Mouse (Mus musculus) CD4-positive helper T cell, adult 2 months (primary cell): ENCODE results near the gene Hist1h2ak.

Source experiments
- DNase-seq: peaks from one replicate; pipeline ENCODE4 v3.0.0-alpha.2; 2012; ENCODE audit warnings: low read depth, missing footprints, low spot score

Hist1h2ak gene

DNA sequence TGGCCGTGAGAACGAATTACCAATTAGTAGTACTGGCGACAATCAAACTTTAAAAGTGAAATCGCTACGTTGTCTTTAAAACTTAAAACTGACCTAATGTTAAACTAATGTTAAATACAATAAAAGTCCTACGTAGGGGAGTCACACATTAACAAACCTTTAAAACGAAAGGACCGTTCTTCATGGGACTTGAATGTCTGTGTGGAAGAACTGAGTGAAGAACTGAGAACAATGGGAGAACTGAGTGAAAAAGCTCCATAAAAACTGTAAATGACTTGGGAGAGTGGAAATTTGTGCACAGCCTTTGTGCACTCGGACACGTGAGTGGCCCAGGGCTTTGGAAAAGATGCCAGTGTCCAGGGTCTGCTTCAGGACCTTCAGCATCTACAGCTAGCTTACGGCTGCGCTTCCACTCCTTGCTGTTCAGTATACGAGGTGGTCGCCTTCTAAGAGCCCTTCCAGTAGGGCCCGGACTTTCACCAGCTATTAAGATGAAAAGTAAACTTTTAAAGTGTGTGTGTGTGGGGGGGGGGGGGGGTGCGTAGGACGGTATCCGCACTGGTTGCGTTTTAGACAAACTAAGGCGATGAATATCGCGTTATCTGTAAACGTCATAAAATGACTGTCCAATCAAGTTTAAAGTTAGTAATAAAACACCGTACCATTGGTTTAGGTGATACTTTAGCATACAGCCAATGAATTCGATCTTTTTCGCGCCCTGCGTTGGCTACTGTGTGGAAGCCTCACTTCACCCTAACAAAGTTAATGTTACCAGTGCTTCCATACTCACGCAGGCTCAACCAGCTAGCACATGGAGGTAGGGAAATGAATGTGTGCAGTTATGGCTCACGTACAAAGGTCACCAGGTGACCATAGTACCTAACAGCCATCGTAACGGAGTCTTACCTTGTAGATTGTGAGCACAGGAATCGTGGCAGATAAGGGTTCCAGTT is 25.5 kb upstream of the Hist1h2ak start:
- peak; percentile 95 for DNase-seq

DNA sequence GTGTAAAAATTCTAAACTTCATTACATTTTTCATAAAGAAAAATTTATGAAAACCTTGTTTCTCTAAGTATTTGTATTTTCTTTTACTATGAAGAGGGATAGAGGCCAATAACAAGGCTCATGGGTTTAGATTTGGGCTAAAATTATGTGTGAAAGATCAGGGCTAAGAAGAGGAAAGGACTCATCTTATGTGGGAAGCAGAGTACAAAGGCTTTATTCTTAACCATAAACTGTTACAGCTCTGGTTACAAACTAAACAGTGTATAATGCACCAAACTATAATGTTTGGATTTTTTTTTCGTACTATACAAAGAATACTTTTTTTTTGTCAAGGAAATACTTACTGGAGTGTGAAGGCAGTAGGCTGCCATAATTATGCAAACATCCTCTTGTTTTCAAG is 2.1 kb upstream of the Hist1h2ak start:
- DNase-seq = no peak

DNA sequence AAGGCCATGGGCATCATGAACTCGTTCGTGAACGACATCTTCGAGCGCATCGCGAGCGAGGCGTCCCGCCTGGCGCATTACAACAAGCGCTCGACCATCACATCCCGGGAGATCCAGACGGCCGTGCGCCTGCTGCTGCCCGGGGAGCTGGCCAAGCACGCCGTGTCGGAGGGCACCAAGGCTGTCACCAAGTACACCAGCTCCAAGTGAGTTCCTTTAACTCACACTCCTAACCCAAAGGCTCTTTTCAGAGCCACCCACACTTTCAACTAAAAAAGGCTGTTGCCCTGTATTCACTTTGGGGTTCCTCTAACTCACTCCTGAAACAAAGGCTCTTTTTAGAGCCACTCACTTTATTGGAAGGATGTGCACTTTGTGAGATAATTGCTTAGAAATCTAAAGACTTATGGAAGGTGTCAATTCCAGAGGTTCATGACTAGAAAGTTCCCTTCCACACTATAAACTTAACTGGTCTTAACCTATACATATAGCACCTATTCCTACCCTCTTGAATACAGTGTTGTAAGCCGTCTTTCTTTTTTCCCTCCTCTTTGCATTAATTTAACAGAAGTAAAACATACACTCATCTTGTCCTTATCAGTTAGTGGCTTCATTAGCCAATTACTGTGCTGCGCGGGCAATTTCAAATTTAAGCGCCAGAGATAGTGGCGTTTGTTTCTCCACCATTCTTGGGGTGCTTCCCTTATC is 821 bp upstream of the Hist1h2ak start:
- DNase-seq = peak; percentile 62

DNA sequence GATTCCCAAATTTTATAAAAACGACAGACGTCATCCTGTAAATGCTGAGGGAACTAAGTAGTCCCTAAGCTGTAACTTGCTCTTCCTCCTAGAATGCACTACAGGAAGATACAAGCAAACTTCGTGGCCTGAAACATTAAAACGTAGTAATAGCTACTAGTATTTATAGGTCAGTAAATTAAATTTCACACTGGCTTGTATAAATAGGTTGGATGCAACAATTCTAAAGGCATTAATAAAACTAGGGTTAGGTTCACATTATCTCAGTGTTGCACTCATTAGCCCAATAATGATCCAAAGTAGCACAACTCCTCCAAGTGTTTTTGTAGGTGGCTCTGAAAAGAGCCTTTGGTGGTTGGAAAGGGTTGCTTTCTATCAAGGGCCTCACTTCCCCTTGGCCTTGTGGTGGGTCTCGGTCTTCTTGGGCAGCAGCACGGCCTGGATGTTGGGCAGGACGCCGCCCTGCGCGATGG is 540 bp downstream of the Hist1h2ak start:
- DNase-seq = peak; percentile 15

DNA sequence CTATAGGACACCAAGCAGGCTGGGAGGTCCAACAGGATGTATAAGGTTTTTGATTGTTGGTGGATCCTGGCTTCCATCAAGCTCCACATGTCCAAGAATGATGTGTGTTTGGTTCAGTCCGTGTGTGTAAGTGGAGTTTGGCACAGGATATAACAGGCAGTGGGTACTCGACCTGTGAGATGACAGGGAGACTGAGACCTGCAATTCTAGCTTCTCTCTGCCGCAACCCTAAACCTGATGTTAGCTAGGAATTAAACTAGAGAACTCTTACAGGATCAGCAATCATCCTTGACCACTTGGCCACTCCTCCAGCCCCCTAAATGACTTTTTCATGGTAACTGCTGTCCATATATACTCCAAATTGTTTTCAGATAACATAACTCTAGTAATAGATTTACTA is 1.3 kb downstream of the Hist1h2ak start:
- DNase-seq = no peak

DNA sequence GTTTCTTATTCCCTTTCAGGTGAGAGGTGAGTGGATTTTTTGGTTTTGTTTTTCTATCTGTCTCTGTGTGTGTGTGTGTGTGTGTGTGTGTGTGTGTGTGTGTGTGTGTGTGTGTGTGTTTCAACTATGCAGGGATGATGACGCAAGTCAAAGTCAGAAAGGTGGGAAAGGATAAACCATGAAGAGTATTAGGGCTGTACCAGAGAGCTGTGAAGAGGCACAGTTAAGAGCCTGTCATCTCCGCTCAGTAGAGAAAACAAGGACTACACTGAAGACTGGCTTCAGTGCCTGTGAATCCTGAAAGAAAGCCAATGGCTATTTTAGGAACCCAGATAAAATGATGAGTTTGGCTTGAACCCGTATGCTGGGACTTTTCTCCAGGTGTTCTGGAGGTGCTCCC is 1.8 kb downstream of the Hist1h2ak start:
- no peak for DNase-seq

DNA sequence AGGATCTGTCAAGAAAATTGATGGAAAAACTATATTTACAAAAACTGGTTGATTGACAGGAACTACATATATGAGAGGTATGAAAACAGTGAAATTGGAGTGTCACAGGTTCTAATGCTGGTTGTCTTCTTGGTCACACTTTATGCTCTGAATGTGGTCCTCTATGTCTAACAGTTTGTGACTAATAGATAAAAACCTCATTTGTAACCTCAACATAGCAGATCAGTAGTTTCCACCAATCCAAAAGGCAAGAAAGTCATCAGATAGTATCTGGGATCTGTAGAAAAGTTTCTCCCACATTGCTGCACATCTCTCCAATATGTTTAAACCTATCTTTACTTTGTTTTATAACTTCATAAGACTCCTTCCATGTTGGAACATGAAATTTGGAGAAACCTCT is 2.2 kb downstream of the Hist1h2ak start:
- no peak for DNase-seq

DNA sequence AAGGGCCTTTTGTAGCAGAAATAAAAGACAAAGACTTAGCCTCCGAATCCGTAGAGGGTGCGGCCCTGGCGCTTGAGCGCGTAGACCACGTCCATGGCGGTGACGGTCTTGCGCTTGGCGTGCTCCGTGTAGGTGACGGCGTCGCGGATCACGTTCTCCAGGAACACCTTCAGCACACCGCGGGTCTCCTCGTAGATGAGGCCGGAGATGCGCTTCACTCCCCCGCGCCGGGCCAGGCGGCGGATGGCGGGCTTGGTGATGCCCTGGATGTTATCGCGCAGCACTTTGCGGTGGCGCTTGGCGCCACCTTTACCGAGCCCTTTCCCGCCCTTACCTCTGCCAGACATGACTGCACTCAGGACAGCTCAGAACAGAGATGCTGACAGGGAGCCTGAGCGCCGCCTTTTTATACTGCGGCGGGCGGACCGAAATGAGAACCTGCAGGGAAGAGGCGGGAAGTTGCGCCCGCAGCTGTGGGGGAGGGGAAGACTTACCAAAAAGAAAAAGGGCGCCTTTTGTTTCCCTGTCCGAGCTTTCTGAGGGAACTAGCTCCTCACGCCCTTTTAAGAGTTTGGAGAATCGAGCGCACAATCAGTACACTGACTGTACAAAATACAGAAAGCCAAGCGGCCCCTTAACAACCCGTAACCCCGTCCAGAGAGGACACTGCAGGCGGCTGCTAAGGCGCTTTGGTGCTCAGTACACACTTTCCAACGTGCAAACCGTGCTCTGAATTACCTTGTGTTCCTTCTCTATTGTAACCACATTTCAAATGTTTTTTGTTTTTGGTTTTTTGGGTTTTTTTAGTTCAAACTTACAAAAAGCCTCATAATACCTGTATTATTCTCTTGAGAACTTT is 3.2 kb downstream of the Hist1h2ak start, which contains the start of gene Hist1h4k:
Gene Hist1h4k (minus strand): TSS at position 347 of the 859 bp plus-strand sequence.
- DNase-seq = peak; percentile 90

DNA sequence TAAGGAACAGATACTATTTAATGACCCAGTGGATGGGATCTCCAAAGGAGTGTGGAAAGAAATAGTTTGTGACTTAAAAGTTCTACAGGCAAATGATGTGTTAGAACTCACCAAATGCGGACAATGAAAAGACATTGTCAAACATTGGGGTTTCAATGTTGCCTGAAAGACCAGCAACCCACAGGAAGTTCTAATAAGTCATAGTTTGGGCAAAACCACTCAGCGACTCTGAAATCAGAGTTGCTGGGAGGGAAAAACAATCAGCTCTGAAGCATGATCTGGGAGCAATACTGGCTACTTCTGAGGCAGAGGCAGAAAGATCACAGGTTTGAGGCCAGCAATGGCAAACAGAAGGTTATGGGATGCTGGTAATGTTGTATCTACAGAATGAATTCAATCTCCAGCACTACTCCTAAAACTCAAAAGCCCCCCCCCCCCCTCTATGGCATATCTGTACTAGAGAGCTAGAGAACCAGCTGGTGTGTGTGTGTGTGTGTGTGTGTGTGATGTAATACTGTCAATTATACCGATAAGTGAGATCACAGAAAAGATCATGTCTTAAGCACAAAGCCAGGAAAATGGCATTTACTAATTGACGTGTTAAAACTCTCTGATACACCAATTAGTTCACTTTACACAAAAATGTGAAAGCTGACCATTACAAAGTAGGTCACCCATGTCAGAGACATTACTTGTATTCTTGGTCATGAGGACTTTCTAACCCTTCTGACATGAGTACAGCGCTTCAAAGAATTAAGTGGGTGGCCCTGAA is 4.1 kb downstream of the Hist1h2ak start:
- peak; percentile 56 for DNase-seq

DNA sequence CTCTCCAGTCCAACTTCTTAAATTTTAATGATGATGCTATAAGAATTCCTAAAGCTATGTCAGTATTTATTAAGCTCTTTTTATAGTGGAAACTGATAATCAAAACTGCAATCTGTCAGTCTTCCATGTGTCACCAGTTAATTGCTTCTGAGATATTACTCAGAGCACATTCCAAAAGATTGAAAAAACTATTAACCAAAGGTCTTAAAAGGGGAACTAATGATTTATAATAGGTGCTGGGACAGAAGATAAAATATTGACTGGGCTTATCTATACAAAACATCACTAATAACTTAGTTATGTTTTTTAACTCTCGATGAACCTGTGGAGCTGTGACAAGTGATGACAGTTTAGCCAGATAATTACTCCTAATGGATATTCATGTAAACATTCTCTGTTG is 8.6 kb downstream of the Hist1h2ak start:
- no peak for DNase-seq

DNA sequence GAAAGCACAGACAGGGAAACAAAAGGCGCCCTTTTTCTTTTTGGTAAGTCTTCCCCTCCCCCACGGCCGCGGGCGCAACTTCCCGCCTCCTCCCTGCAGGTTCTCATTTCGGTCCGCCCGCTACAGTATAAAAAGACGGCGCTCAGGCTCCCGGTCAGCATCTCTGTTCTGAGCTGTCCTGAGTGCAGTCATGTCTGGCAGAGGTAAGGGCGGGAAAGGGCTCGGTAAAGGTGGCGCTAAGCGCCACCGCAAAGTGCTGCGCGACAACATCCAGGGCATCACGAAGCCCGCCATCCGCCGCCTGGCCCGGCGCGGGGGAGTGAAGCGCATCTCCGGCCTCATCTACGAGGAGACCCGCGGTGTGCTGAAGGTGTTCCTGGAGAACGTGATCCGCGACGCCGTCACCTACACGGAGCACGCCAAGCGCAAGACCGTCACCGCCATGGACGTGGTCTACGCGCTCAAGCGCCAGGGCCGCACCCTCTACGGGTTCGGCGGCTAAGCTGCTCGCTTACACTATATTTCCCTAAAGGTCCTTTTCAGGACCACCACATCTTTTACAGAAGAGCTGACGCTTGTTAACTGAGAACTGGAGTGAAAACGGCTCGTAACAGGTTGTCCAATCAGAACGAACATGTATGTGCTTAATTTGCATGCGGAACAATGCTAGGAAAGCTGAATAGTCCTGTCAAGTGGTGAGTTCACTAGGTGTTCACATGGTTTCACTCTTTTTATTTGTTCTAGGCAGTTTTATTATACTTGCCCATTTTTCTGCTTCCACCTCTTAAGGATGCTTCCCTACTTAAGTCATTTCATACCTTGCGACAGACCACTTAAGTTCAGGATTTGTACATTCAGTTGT is 18.5 kb downstream of the Hist1h2ak start, which contains the start of gene Hist1h4j:
Gene Hist1h4j (plus strand): TSS at position 159 of the 862 bp plus-strand sequence.
- peak; percentile 83 for DNase-seq

DNA sequence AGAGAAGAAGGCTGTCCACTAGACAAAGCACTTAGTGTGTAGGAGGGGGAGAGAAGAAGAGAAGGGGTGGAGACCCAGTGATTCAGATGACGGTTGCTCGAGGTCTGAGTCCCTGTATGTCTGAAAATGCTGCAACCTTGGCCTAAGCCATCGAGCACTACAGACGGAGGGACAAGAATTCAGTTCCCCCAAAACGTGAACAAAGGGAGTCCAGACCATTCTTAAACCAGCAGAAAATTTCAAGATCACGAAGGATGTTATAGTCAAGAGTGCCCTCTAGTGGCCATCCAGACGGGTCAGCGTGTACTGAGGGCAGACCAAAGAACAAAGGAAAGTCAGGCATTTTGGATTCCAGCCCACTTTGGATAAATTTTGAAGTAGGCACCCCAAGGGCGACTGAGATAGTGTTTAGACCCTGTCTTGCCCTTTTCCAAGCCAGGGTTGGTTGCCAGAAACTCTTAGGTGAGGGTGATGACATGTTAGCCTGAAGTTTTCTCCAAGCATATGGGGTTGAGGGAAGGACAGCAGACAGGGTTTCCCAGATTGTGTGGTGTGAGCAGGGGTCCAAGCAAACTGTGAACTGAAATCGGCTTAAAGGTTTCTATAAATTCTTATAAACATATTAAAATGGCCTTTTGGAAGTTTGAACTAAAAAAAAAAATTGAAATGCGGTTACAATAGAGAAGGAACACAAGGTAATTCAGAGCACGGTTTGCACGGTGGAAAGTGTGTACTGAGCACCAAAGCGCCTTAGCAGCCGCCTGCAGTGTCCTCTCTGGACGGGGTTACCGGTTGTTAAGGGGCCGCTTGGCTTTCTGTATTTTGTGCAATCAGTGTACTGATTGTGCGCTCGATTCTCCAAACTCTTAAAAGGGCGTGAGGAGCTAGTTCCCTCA is 19.4 kb downstream of the Hist1h2ak start:
- peak; percentile 81 for DNase-seq

DNA sequence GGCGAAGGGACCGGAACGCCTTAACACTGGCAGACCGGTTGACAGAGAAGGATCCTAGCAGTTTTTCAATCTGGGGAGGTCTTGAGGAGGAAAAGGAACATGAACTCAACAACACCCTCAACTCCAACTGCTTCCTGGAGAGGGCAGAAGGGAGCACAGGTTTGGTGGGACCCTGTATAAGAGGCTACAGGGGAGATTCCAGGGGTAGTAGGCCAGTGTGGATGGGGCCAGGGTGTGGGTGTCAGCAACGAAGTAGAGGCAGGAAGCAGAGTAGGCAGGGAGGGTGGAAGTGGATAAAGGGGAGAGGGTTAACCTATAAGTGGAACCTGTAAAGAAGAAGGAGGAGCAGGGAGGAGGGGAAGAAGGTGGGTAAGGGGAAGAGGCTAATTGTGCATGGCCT is 20.2 kb downstream of the Hist1h2ak start:
- no peak for DNase-seq

DNA sequence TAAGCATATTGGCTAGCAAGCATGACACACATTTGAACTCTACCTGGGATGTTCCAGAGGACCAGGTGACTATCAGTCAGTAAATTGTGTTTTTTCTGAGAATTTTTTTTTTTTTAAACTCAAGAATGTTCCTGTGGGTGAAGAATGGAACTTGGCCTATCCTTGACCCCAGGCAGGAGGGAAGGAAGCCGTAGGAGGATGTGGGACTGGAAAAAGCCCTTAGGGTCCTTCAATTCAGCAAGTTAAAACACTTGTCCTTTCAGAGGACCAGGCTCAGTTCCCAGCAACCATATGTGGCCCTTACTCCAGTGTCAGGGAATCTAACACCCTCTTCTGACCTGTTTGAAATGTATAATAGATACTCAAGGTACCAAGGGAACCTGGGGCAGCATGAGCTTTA is 24.1 kb downstream of the Hist1h2ak start:
- DNase-seq = no peak

DNA sequence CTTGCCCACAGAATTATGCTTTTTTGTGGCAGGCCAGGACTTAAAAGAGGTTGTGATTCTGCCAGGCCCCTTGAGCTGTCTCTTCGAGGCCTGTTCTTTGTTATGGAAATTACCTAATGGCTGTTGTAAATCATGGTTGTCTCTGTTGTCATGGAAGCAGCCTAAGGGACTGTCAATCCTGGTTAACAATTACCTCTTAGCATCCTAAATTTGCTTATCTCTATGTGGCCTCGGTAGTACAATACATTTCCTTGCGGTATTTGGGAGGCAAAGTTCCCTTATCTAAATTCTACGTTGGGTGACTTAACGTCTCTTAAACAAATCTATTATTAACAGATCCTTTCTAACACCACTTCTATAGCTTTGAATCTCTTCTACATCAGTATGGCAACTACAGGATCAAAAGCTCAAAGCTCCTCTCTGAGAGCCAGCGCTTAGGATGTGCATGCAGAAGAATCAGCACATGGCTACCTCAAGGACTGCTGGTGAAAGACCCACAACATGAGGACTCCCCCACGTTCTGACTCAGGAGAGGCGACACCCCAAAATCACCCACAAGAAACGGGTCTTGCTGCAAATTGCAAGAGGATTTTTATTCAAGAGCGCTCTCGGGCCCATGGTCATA is 25.6 kb downstream of the Hist1h2ak start:
- DNase-seq = no peak

DNA sequence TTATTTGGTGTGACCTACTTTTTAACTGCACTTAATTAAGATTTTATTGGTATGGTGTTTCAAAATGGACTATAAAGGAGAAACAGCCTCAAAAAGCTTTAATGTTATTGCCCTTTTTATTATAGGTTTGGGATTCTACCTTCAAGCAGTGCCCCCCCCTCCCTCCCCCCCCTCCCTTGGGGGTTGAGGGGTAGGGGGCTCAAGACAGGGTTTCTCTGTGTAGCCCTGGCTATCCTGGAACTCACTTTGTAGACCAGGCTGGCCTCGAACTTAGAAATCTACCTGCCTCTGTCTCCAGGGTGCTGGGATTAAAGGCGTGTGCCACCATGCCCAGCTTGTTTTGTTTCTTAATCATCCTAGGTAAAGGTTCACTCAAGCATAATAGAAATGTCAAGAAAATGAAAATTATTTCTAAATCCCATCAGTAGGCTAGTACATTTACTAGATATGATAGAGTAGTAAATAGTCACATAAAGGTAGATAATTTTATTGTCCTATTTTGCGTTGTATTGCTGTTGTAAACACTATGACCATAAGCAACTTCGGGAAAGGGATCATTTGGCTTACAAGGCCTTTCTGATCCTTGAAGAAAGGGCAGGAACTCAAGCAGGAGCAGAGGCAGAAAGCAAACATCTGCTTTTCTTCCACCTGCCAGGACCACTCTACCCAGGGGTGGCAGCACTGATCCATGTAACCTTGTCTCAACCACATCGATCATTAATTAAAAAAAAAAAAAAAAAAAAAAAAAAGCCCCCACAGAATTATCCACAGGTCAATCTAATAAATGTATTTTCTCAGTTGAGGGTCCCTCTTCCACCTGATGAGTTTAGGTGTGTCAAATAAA is 30.4 kb downstream of the Hist1h2ak start:
- no peak for DNase-seq

DNA sequence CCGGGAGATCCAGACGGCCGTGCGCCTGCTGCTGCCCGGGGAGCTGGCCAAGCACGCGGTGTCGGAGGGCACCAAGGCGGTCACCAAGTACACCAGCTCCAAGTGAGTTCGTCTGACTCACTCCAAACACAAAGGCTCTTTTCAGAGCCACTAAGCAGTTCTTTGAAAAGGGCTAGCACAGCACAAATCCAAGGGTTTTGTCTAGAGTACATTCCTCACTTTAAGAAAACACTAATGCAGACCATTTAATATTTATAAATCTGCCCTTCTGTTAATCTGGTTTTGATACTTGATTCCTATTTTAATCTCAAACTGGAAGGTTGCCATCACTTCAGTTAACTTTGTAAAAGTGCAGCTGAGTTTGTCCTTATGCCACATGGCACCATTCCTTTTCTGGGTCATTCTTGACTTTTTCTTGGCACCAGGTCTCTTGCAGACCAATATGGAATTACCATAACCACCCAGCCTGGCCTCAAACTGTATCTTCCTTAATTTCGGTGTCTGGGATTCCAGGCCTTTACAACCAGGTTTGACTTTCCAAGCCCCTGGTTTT is 31.2 kb downstream of the Hist1h2ak start:
- no peak for DNase-seq
